ENCODE assay signal across 22 mouse cellular contexts in genomic region chr11:22564676-22565075, GRCm38 (mm10). TPM values are rescaled to one million over a fixed set of nuclear protein-coding genes. Genes with fewer than 3 reads are reported as not detected.
DNase-seq lines count a peak whose midpoint lies in the region; ATAC-seq lines count a peak whose summit lies in the region.
"Had no signal": no experiment of that assay in that cellular context is flagged by ENCODE, and none has a peak within 500 bp of the region (broad histone marks: within the 10 kb centered on the region; RNA-seq: fewer than 3 reads in every experiment).

No protein-coding gene starts in this region.

- no peak overlapping the region for H3K9ac ChIP-seq in midbrain, embryonic 11.5 days (ENCODE audit: low read length)
- H3K9ac ChIP-seq in midbrain, embryonic 15.5 days: no peak overlapping the region
- H3K9ac ChIP-seq: forebrain, postnatal 0 days; heart, embryonic 12.5 days; liver, postnatal 0 days; neural tube, embryonic 12.5 days had no signal

- H3K27me3 ChIP-seq in midbrain, embryonic 11.5 days (ENCODE audit: control insufficient read depth, insufficient read depth, low read length): no peaks in the 10 kb centered on the region
- no peaks in the 10 kb centered on the region for H3K27me3 ChIP-seq in midbrain, embryonic 15.5 days (replicated peaks)
- H3K27me3 ChIP-seq: heart, embryonic 12.5 days; neural tube, embryonic 12.5 days had no signal

- no peaks in the 10 kb centered on the region for H3K36me3 ChIP-seq in midbrain, embryonic 11.5 days (ENCODE audit: control insufficient read depth, insufficient read depth, low read length)
- H3K36me3 ChIP-seq in midbrain, embryonic 15.5 days (replicated peaks): no peaks in the 10 kb centered on the region
- H3K36me3 ChIP-seq: heart, embryonic 12.5 days; neural tube, embryonic 12.5 days had no signal

- DNase-seq in cerebellum, postnatal 10 days: peak; percentile 81 to 86
- no peak for DNase-seq in cerebellum, adult 9-10 months
- peak; percentile 32 for DNase-seq in gastrocnemius, postnatal 25 days
- no peak for DNase-seq in gastrocnemius, postnatal 4 days (ENCODE audit: low spot score in 2 of 2)
- peak; percentile 66 for DNase-seq in midbrain, embryonic 11.5 days (ENCODE audit: low spot score, missing footprints)
- no peak for DNase-seq in right cerebral cortex, postnatal 36 days (ENCODE audit: low spot score in 2 of 2)
- DNase-seq: adrenal gland, adult 2 months; cerebellum, adult 11 months; forebrain, postnatal 0 days; heart, postnatal 14 days; kidney, adult 11 months; layer of hippocampus, adult 9-11 months; liver, postnatal 0 days; right cerebral cortex, postnatal 14 days; spleen, adult 18-20 months had no signal

- no peak overlapping the region for H3K4me3 ChIP-seq in midbrain, embryonic 11.5 days (ENCODE audit: low read depth, low read length)
- no peak overlapping the region for H3K4me3 ChIP-seq in midbrain, embryonic 15.5 days
- H3K4me3 ChIP-seq: heart, embryonic 12.5 days; neural tube, embryonic 12.5 days had no signal

- 89% methylated on average over 3 of the region's 3 CpGs for WGBS in midbrain, embryonic 11.5 days
- 87% methylated on average over 3 of the region's 3 CpGs for WGBS in midbrain, embryonic 15.5 days

- H3K4me1 ChIP-seq in midbrain, embryonic 11.5 days (ENCODE audit: control insufficient read depth, insufficient read depth, low read length): peaks cover 9% of the 10 kb centered on the region
- peaks cover 13% of the 10 kb centered on the region for H3K4me1 ChIP-seq in midbrain, embryonic 15.5 days

- no peak overlapping the region for H3K27ac ChIP-seq in midbrain, embryonic 11.5 days (ENCODE audit: low read depth, low read length)
- H3K27ac ChIP-seq in midbrain, embryonic 15.5 days: no peak overlapping the region
- H3K27ac ChIP-seq: kidney, postnatal 0 days; macrophage; neural tube, embryonic 12.5 days had no signal

- no peak for ATAC-seq in midbrain, embryonic 11.5 days (ENCODE audit: low FRiP score)
- no peak for ATAC-seq in midbrain, embryonic 15.5 days (replicated peaks)
- ATAC-seq: forebrain, postnatal 0 days; liver, postnatal 0 days; lung, postnatal 0 days had no signal

- no peaks in the 10 kb centered on the region for H3K9me3 ChIP-seq in midbrain, embryonic 11.5 days (ENCODE audit: control insufficient read depth, low read length)
- no peaks in the 10 kb centered on the region for H3K9me3 ChIP-seq in midbrain, embryonic 15.5 days
- H3K9me3 ChIP-seq: heart, embryonic 12.5 days; neural tube, embryonic 12.5 days had no signal

- no peak overlapping the region for H3K4me2 ChIP-seq in midbrain, embryonic 11.5 days
- no peak overlapping the region for H3K4me2 ChIP-seq in midbrain, embryonic 15.5 days
- H3K4me2 ChIP-seq: heart, embryonic 12.5 days; liver, embryonic 11.5 days; neural tube, embryonic 12.5 days had no signal

RNA-seq across cellular contexts. Expression of gene Tmem17, which starts 52.8 kb away (rescaled TPM):
- 1 to 10 TPM; 1.1 to 1.7 TPM for total RNA-seq in gastrocnemius, postnatal 25 days (2021)
- total RNA-seq in gastrocnemius, postnatal 4 days (2021): 1 to 10 TPM; 3.5 to 4.2 TPM
- polyA plus RNA-seq in midbrain, embryonic 11.5 days (2014; fragmentation: Nextera tagmentation; extraction: Ambion mirVana): 15.8 and 16.7 TPM in 2 replicates
- 24.3 and 24.7 TPM in 2 replicates for polyA plus RNA-seq in midbrain, embryonic 15.5 days (2015; fragmentation: Nextera tagmentation; extraction: Ambion mirVana)

Comparison
In these comparisons a context has a peak if more than half of its experiments do, and no peak if none do; other contexts are left out.
1. DNase-seq: peak in cerebellum, postnatal 10 days (2 of 2), gastrocnemius, postnatal 25 days (single experiment) and midbrain, embryonic 11.5 days (single experiment); none in cerebellum, adult 9-10 months (single experiment), gastrocnemius, postnatal 4 days (0 of 2) and right cerebral cortex, postnatal 36 days (0 of 2).